Mouse (Mus musculus) liver, postnatal 0 days (tissue): ENCODE measurements at regions not wholly inside any gene's neighbourhood (a gene's known extent, or its start where the extent isn't known, plus 50 kb on each side); places are given as distances from the start of the nearest gene placed in this dataset.

ENCODE experiments used
- ATAC-seq: fragments of 200-750 bp; cut with Nextera tagmentation; 2 replicates; pipeline ENCODE4 v1.8.0; 2017; ENCODE audit warnings: mild to moderate bottlenecking, moderate library complexity
- DNase-seq: peaks from one replicate; pipeline ENCODE4 v3.0.0-alpha.2; 2016
- H3K27ac ChIP-seq: fragments of 300-500 bp; sonication (generic); 2 replicates; pipeline ENCODE4 v1.5.1; 2014; ENCODE audit warnings: antibody characterized with exemption, moderate library complexity, mild to moderate bottlenecking, low read depth
- H3K27me3 ChIP-seq: fragments of 300-500 bp; sonication (generic); 2 replicates; pipeline ENCODE4 v1.6.1; 2014; ENCODE audit warnings: low read length, control low read depth, mixed read lengths; ENCODE audit not compliant: insufficient read depth
- H3K36me3 ChIP-seq: fragments of 300-500 bp; sonication (generic); replicated peaks from 2 replicates; pipeline ENCODE4 v1.6.1; 2014; ENCODE audit warnings: mild to moderate bottlenecking, control low read depth, low read length, moderate library complexity, mixed read lengths; ENCODE audit not compliant: insufficient read depth
- H3K4me1 ChIP-seq: fragments of 300-500 bp; sonication (generic); 2 replicates; pipeline ENCODE4 v1.6.1; 2014; ENCODE audit warnings: antibody characterized with exemption, mild to moderate bottlenecking, control low read depth; ENCODE audit not compliant: insufficient read depth
- H3K4me2 ChIP-seq: fragments of 300-500 bp; sonication (generic); 2 replicates; pipeline ENCODE4 v1.6.1; 2014; ENCODE audit warnings: low read depth, mild to moderate bottlenecking, low read length, moderate library complexity, mixed read lengths
- H3K4me3 ChIP-seq: fragments of 300-500 bp; sonication (generic); 2 replicates; pipeline ENCODE4 v1.5.1; 2014; ENCODE audit warnings: low read depth, low read length
- H3K9ac ChIP-seq: fragments of 300-500 bp; sonication (generic); replicated peaks from 2 replicates; pipeline ENCODE4 v1.6.1; 2014; ENCODE audit warnings: mild to moderate bottlenecking, moderate library complexity
- H3K9me3 ChIP-seq: fragments of 300-500 bp; sonication (generic); 2 replicates; pipeline ENCODE4 v1.6.1; 2016; ENCODE audit warnings: mild to moderate bottlenecking, control low read depth, low read length, mixed read lengths
- CTCF ChIP-seq: sonication (generic); IDR thresholded peaks from 2 replicates; pipeline ENCODE4 v1.5.1; 2016; ENCODE audit warnings: antibody characterized with exemption, low read depth
- EP300 ChIP-seq: IDR thresholded peaks from 2 replicates; pipeline ENCODE4 v1.6.1; 2016; ENCODE audit warnings: antibody characterized with exemption, low read depth, mild to moderate bottlenecking
- whole genome bisulfite sequencing: fragments of 180-500 bp; shearing (Covaris S2); extraction: QIAGEN DNeasy Blood & Tissue Kit; methylation state at CpG from one replicate; pipeline ENCODE4 v1.1.7; 2014; ENCODE audit not compliant: insufficient replicate concordance; 5-methylcytosine and 5-hydroxymethylcytosine counted together

DNA sequence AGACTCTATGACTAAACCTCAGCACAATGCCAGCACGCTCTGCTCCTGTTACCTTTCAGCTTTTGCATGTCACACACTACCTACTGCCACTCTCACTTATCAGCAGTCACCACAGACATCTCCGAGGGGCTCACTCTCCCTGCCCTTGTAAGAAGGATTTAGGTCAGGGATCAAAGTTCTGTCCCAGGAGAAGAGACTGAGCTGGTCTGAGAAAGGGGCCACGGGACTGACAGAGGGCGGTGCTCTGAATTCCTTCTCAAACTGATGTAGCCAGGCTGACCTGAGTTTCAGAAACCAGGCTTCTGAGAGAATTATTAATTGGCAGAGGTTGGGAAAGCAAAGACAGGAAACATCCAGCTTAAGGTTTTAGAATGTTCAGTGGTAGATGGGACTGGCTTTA is 614.0 kb upstream of the Gm10131 start:
- H3K4me3 ChIP-seq: no peak overlapping the region
- TF ChIP-seq CTCF (no peak), EP300 (no peak)
- no peaks in the 10 kb centered on the region for H3K4me1 ChIP-seq
- ATAC-seq (no peak), DNase-seq (no peak)
- no peak overlapping the region for H3K27ac ChIP-seq
- no peak overlapping the region for H3K9ac ChIP-seq
- no peaks in the 10 kb centered on the region for H3K9me3 ChIP-seq
- no peak overlapping the region for H3K4me2 ChIP-seq
- WGBS: 62% methylated on average over 4 of the region's 4 CpGs
- H3K36me3 ChIP-seq: no peaks in the 10 kb centered on the region
- no peaks in the 10 kb centered on the region for H3K27me3 ChIP-seq

DNA sequence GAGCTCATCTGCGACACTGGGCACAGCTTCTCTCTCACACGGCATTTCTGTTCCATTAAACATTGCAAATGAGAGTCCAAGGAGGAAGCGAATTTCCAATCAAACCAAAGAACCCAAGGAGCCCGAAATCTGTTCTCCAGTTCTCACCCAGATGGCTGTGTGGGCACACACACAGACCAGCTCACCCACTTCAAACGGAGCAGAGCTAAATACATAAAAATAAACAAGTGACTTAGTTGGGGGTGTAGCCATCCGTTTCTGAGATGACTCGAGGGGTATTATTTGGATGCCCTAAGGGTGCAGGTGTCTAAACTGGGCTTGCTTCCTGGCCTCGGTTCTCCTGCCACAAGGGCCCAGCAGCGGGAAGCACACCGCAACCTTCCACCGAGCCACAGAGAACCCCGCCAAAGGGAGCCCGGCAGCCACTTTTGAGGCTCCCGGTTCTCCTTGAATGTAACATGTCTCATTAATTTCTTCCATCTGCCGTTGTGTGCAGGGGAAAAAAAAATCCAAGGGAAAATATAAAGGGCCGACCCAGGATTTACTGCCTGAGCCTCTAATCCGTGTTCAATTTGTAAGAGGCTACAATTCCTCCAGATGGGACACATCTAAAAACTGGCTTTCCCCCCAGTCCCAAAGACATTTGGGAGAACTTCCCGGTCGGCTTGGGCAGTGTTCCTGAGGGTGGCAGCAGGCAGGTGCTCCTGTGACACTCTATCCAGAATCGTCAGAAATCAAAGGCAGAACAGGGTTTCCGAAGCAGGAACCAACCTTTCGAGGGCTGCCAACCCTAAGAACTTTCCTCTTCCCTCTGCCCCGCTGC is 598.6 kb upstream of the Gm10131 start:
- no peaks in the 10 kb centered on the region for H3K9me3 ChIP-seq
- DNase-seq (no peak), ATAC-seq (no peak)
- H3K9ac ChIP-seq: no peak overlapping the region
- H3K27ac ChIP-seq: no peak overlapping the region
- H3K27me3 ChIP-seq: no peaks in the 10 kb centered on the region
- TF ChIP-seq CTCF: no peak
- TF ChIP-seq EP300: no peak
- no peaks in the 10 kb centered on the region for H3K36me3 ChIP-seq
- WGBS: 80% methylated on average over 23 of the region's 23 CpGs
- no peaks in the 10 kb centered on the region for H3K4me1 ChIP-seq
- no peak overlapping the region for H3K4me2 ChIP-seq
- no peak overlapping the region for H3K4me3 ChIP-seq

DNA sequence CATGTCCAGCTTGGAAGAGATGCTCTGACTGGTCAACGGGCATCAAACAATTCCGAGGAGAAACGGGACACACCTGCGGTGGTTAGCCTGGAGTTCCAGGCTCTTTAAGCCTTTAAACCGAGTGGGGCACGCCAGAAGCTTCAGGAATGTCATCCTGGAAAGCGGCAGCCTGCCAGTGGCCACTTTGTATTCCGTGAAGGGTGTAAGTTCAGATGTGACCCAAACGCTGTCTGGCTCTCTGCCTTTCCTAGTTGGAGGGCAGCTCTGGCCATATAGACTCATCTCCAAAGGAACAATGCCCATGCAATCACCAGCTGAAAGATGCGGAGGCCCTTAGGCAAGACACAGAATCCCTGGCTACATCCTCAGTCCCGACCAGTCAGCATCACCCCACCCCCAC is 597.8 kb upstream of the Gm10131 start:
- no peak overlapping the region for H3K4me3 ChIP-seq
- no peak overlapping the region for H3K27ac ChIP-seq
- no peaks in the 10 kb centered on the region for H3K9me3 ChIP-seq
- H3K4me2 ChIP-seq: no peak overlapping the region
- WGBS: 66% methylated on average over 11 of the region's 11 CpGs
- ATAC-seq (no peak), DNase-seq (no peak)
- no peak for TF ChIP-seq CTCF
- no peak for TF ChIP-seq EP300
- H3K4me1 ChIP-seq: no peaks in the 10 kb centered on the region
- no peaks in the 10 kb centered on the region for H3K27me3 ChIP-seq
- H3K36me3 ChIP-seq: no peaks in the 10 kb centered on the region
- no peak overlapping the region for H3K9ac ChIP-seq

DNA sequence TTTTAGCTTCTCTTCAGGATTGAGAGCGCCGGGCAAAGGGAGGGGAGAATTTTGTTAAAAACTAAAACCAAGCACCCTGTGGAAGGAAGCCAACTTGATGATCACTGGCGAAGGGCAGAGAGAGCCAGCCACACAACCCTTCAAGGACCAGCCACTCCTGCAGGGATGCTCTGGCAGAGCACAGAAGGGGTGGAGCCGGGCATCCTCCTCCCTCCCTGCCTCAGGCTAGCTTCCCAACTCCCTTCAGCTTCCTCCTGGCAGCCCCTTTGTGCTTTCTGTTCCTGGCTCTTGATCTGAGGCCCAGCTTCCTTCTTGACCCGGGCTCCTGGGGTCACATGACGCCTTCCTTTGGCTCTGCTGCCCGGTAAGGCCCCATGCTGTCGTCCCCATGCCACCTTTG is 591.8 kb upstream of the Gm10131 start:
- Histone ChIP-seq H3K9me3 (no peaks in the 10 kb centered on the region), H3K9ac (no peak overlapping the region), H3K4me2 (no peak overlapping the region), H3K4me1 (no peaks in the 10 kb centered on the region), H3K27me3 (no peaks in the 10 kb centered on the region), H3K27ac (no peak overlapping the region), H3K36me3 (no peaks in the 10 kb centered on the region), H3K4me3 (no peak overlapping the region)
- no peak for DNase-seq
- ATAC-seq: no peak
- TF ChIP-seq CTCF (no peak), EP300 (no peak)
- 49% methylated on average over 8 of the region's 8 CpGs for WGBS

DNA sequence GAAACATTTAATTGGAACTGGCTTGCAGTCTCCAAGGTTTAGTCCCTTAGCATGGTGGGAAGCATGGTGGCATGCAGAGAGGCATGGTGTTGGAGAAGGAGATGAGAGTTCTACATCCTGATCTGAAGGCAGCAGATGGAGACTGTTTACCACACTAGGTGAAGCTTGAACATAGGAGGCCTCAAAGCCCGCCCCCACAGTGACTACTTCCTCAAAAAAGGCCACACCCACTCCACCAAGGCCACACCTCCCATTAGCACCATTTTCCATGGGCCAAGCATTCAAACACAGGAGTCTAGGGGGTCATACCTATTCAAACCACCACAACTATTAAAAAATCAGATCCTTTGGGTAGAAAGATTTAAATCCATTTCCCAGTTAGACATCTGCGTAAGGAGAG is 591.3 kb upstream of the Gm10131 start:
- no peak overlapping the region for H3K4me3 ChIP-seq
- no peak overlapping the region for H3K4me2 ChIP-seq

DNA sequence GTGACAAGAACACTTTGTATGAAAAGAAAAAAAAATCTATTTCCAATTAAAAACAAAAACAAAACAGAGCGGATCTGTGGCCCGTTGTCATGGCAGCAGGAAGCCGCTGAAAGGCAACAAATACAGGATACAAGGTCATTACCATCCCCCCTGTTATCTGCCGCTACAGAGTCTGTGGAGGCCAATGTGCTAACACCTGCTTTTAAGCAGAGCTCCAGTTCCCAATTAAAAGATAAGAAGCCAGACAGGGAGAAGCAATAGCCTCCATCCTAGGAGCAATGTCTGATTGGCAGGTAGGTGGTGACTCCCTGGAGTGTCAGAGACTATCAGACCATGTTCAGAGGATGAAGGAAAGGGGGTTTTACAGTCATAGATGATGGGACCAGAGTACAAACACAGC is 587.5 kb upstream of the Gm10131 start:
- no peak overlapping the region for H3K4me3 ChIP-seq
- H3K27ac ChIP-seq: no peak overlapping the region
- H3K36me3 ChIP-seq: no peaks in the 10 kb centered on the region
- H3K9me3 ChIP-seq: no peaks in the 10 kb centered on the region
- DNase-seq: no peak
- 45% methylated on average over 4 of the region's 4 CpGs for WGBS
- H3K4me1 ChIP-seq: no peaks in the 10 kb centered on the region
- ATAC-seq: no peak
- no peak overlapping the region for H3K9ac ChIP-seq
- no peaks in the 10 kb centered on the region for H3K27me3 ChIP-seq
- TF ChIP-seq EP300 (no peak), CTCF (no peak)
- H3K4me2 ChIP-seq: no peak overlapping the region

More for the DNA sequence above, 591.3 kb upstream of the Gm10131 start:
- Histone ChIP-seq H3K36me3 (no peaks in the 10 kb centered on the region), H3K4me1 (no peaks in the 10 kb centered on the region), H3K27ac (no peak overlapping the region), H3K27me3 (no peaks in the 10 kb centered on the region), H3K9ac (no peak overlapping the region), H3K9me3 (no peaks in the 10 kb centered on the region)
- WGBS: 81% methylated on average over 2 of the region's 2 CpGs
- DNase-seq (no peak), ATAC-seq (no peak)
- TF ChIP-seq EP300 (no peak), CTCF (no peak)
